Mouse (Mus musculus): ENCODE results near the gene Xylt1.

Gene Xylt1

DNA sequence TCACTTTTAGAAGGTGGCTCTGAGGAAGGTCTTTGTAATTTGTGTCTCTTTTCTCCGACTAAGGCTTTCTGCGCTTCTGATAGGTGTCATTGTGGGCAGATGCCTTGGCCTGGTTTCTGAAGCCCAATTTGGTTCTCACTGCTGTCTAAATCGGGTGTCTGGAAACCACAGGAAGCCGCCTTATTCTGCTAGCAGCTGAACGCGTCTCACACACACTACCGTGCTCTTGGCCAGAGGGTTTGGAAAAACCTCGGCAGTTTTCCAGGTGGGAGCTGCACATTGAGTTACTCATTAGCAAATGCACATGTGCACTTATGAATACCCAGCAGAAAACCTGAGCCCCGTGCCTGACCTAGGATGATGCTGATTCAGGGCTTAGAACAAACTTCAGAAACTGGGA is 52.9 kb downstream of the Xylt1 start:
- in situ Hi-C loops (cut with MboI; ENCODE audit: low sequenced_read_pairs) = no loop called here

DNA sequence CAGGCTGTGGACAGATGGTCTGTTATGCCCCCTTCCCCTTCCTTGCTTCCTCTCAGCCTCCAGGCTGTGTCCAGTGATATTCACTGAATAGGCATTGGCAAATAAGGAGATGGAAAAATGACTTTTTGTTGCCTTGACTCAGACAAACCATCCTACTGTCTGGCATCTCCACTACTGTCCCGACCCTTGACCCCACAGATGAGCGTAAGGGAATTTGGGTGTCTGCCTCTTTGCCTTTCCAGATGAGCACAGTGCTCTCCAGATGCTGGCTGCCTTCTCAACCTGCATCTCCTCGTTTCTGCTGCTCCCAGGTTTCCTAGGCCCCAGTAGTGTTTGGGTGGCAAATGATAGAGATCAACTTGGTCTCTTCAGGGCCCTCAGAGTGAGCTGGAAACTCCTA is 54.3 kb downstream of the Xylt1 start:
- in situ Hi-C loops (cut with MboI; ENCODE audit: low sequenced_read_pairs) = no loop called here

DNA sequence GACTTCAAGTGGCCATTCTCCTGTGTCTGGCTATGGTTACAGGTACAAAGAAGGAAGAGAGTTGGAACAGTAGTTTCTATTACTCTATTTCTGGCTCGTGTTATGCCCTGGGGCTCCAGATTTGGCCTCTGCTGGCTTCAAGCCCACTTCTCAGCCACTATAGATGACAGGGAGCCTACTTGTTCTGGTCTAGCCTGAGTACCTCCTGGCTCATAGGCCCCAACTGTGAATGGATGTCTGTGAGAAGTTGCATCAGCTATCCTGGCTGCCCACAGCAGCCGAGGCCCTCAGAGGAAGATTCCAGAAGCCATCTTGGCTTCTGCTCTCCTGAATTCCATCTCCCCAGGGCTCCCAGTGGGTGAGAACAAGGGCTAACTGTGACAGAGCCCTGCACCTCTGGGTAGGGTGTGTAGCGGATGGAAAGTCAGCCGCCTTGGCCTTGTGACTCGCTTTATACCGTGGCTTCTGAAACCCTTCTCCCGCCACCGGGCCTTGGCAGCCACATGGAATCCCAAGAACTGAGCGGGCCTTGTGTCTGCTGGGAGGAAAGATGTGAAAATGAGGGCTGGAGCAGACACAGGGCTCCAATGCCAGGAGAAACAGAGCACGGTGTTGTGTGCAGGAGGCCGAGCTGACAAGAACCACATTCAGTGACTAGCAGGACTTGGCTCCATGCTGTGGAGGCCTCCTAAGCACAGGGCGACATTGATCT is 55.1 kb downstream of the Xylt1 start:
- in situ Hi-C loops (cut with MboI; ENCODE audit: low sequenced_read_pairs) = no loop called here

DNA sequence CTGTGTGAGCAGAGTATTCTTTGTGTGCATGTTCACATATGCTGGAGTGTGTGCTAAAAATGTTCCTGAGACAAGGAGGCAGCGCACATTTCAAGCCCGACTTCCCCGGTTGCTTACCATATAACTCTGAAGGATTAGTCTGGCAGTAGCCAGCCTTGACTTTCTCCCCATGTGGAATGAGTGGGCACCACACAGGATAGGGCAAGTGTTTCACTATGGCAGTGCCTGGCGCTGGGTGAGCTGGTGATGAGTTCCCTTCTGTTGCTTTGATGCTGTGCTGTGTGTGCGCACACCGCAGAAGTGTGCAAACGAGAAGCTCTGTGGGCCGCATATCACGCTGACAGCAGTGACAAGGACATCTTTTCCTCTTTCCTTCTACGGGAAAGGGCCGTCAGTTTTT is 56.1 kb downstream of the Xylt1 start:
- in situ Hi-C loops (cut with MboI; ENCODE audit: low sequenced_read_pairs) = no loop called here

DNA sequence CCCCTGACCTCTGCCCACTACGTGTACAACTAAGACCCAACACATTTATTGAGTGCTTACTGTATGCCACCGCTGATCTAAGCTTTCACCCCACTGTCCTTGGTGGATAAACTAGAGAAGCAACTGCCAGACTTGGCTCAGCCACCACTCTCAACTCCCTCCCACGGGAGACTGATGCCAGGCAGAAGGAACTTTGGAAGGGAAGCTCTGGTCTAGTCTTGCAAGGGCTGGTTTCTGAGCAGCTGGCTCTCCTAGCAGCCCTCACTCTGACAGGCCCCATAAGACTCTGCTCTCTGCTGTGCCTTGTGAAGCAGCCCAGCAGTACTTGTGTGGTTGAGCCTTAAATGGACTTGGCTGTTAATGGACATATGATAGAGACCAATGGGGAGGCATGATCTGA is 60.2 kb downstream of the Xylt1 start:
- in situ Hi-C loops (cut with MboI; ENCODE audit: low sequenced_read_pairs) = no loop called here

DNA sequence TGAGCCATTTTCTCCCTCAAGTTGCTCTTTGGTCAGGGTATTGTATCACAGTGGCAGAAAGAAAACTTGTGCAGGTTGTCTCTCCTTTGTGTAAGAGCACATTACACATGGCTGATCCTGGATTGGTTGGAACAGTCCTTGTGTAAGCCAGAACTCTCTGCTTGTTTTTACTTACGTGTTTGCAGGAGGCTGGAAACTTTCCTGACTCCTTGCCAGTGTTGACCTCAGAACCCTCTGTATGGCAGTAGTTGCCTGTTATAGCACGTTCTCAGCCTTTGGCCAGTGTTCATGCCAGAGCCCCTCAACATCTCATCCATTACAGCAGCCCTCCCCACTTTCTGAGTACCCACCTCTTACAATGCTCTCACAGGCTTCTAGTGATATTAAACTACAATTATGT is 61.9 kb downstream of the Xylt1 start:
- in situ Hi-C loops (cut with MboI; ENCODE audit: low sequenced_read_pairs) = no loop called here

DNA sequence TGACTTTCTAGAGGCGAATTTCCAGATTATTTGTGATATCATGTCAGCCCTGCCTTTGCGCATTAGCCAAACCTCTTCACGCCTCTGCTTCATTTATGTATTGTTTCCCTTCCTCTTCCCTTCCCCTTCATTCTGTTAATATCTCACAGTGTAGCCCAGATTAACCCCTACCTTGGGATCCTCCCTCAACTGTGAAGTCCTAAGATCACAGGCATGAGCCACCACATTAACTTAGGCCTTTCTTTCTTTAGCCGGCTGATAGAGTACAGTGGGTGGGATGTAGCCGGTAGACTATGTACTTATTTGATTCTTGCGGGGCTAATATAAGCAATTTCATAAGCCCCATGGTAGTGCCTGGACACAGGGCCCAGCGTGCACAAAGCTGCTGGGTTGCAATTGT is 62.4 kb downstream of the Xylt1 start:
- in situ Hi-C loops (cut with MboI; ENCODE audit: low sequenced_read_pairs) = no loop called here

DNA sequence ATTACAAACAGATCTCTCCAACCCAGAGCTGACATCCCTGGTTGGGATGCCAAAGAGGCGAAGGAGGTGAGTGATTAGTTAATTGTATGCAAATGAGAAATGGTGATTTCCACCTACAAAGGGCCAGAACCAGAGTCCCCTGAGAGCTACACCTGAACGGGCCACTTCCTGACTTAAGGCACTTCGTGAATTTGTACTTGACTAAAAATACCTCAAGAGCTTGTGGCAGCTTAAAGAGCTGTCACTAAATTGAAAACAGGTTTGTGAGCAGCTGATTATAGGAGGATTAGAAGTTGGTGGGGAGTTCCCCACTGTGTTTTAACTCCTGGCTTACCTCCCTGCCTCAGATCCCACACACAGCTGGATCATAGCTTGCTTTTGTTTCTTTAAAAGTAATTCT is 64.7 kb downstream of the Xylt1 start:
- in situ Hi-C loops (cut with MboI; ENCODE audit: low sequenced_read_pairs) = no loop called here

DNA sequence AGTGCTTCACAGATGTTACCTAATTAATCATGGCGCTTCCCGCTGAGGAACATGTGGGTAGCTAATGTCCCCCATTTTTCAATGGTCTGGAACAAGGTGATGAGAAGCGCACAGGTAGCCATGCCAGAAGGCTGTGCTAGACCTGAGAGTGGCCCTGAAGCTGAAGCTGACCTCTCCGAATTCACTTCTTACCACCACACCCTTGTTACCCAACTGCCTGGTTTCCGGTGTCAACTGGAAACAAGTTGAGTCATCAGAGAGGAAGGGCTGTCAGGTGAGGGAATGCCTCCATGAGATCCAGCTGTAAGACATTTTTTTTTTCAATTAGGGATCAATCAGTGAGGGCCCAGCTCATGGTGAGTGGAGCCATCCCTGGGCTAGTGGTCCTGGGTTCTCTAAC is 68.8 kb downstream of the Xylt1 start:
- in situ Hi-C loops (cut with MboI; ENCODE audit: low sequenced_read_pairs) = no loop called here

DNA sequence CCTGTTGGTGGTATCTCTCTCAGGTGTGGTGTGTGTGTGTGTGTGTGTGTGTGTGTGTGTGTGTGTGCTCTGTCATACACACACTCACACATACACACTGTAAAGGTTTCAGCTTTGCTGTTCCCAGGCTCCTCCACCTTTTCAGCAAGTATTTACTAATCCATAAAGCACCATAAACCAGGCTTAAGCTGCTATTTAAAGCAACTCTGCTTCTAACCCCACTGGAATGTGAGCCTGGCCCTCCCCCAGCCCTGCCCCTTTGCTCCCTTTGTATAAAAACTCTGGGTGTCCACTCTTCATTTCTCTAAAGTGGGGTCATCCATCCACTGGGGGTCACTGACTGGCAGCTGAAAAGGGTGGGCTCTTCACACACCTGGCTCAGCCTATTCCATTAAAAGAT is 70.4 kb downstream of the Xylt1 start:
- in situ Hi-C loops (cut with MboI; ENCODE audit: low sequenced_read_pairs) = no loop called here

DNA sequence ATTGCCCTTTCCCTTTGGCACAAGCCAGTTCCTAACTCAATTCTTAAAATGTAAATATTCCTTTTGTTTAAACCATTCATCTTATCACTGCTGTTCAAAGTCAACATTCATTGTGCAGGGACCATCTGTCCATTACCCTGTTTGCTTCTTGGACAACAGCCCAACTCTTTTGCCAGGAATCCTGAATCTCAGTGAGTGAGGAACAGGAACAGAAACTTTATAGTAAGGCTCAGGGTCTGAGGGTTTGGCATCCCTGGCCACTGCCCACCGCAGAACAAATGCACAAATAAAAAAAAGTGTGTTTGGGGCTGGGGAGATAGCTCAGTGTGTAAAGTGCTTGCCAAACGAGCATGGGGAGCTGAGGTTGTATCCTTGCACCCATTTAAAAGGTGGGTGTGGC is 71.5 kb downstream of the Xylt1 start:
- in situ Hi-C loops (cut with MboI; ENCODE audit: low sequenced_read_pairs) = no loop called here

DNA sequence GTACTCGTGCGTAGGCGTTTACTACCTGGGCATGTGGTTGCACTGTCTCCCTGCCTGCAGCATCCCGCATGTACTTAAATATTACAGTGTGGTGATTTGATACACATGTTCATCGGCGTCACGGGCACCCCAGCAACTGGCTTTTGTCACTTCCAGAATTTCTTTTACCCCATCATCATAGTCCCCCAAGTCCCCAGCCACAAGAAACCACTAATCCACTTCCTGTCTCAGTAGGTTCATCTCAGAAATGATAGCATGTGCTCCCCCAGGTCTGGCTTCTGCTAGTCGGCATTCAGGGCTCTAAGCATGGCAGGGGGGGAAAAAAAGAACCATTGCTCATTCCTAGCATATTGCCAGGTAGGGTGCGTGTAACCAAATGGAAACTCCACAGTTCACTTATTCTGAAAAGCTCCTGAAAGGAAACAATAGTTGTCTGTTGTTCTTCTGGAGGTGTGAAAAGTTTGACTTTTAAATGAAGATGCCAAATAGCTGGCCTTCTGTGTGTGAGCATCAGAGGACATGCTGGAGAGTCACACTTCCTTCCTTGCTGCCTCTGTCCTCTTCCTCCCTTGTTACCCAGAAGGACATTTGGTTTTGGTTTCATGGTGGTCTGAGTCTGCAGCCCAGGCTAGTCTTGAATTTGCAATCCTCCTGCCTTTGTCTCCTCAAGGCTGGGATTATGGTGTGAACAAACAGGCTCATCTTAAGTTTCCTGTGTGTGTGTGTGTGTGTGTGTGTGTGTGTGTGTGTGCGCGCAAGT is 74.2 kb downstream of the Xylt1 start:
- in situ Hi-C loops (cut with MboI; ENCODE audit: low sequenced_read_pairs) = no loop called here

DNA sequence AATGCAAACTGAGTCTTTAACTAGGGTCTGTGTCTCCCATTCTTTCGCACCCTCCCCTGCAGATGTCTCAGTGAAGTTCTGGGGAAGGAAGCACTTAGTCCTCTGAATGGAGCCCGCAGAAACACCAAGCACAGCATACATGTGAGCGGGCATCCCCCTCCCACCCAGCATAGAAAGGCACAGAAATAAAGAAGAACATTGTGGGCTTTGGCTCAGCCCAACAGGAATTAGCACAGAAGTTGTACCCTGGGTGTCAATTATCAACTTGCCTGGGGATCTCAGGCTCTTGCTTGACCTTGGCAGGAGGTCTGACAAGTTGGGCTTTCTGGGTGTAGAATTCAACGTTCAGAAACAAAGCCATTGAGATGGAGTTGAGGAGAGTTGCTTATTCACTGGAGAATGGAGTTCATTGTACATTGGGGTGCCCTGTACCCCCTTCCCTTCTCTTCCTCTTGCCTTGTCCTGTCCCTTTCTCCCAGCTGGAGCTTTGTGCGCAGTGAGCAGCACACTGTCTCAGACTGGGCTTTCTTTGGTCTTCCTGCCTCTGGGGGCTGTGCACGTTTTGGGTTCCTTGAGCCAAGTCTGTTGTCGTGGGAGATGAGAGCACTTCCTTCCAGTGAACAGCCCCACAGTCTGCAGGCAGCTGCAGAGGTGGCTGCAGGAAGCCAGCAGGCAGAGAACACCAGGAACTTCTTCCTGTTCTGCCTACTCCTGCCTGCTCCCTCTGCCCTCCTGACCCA is 81.6 kb downstream of the Xylt1 start:
- in situ Hi-C loops (cut with MboI; ENCODE audit: low sequenced_read_pairs) = no loop called here

DNA sequence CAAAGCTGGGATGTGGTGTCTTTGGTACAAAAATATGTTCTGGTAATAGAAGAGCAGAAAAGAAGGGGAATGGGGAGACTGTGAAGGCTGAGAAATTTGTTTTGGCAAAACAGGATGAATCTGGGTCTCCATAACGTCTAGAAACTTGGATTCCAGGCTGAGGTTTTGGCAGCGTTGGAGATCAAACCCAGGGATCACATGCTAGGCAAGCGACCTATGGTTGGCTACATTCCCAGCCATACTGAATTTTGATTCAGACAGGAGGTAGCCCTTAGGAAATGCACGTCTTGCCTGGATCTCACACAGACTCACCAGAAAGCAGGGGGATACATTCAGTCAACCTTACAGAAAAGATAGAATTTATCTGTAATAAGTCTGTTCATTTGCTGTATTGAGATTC is 84.2 kb downstream of the Xylt1 start:
- in situ Hi-C loops (cut with MboI; ENCODE audit: low sequenced_read_pairs) = no loop called here

DNA sequence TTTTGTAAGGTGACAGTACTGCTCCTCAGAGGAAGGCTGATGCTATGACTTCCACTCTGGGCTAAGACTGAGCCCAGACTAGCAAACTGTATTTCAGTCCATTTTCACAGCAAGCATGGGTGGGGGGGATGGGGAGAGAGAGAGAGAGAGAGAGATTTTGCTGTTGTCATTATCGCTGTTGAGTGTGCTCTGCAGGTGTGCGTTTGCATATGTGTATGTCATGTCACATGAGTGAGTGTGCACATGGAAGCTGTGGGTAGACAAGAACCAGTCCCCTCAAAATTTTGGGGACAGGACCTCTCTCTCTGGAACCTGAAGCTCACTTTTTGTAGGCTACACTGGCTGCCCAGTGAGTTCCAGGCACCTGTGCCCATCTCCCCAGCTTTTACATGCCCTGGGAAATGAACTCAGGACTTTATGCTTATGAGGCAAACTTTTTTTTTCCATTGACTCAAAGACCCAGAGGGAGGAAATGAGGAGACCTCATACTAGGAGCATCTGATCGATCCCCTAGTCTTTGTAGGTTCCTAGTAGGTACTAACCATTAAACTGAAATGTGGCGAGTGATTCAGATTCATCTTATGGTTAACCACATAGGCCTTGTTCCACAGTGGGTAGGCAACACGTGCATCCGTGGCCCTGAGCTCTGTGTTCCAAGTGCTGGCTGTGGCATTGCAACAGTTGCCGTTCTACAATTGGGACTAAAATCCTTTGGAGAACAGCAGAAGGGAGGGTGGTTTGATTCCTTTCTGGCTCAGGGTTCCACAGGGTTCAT is 85.4 kb downstream of the Xylt1 start:
- in situ Hi-C loops (cut with MboI; ENCODE audit: low sequenced_read_pairs) = no loop called here

DNA sequence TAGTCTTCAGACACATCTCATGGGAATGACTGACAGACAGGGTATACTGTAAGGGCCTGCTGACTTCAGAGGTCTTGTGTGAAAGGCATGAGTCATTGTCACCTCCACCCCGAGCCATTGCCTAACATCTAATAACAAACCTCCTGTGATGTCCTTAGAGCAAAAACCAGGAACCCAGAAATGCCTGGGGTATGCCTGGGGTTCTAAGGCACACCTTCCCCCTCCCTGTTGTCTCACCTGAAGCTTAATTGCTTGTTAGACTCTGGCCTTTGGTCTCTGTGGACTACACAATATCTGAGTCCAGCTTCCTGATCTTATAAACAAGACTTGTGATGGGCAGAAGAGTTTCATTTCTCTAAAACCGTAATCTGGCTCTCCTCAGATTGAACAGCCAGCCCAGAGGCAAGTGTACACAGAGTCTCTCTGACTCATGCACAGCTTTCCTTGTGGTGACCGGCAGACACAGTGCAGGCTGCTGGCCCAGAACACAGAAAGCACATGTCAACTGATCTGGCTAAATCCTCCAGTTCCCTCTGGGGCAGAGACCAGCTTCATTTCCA is 89.5 kb downstream of the Xylt1 start:
- in situ Hi-C loops (cut with MboI; ENCODE audit: low sequenced_read_pairs) = no loop called here

DNA sequence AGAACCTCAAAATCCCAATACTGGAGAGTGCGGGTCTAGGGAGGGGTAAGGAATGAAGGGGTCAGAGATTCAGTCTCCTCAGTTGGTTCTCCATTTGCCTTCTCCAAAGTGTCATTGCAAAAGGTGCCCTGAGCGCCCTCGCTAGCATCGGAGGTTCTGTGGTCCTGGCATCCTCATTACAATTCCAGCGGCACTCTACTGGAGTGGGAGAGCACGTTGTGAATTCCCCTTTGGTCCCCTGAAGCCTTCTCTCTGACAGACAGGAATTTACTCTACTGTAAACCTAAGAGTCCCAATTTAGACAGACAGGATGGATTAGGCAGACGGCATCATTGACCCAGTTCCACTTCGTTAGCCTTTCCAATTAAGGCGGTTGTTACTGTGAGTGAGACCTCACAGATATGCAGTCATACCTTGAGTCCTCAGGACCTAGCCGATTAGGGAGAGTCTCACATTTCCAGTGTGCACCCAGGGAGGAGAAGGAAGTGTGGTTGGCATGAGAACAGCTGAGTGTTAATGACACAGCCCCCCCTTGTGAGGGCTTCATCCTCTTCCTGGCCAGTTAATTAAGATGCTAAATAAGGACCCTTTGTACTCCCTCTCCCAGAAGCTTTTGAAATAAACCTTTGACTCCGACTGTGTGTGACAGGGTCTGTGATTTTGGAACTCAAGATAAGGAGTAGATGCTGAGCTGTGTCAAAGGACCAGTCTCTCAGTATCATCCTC is 91.4 kb downstream of the Xylt1 start:
- in situ Hi-C loops (cut with MboI; ENCODE audit: low sequenced_read_pairs) = no loop called here

DNA sequence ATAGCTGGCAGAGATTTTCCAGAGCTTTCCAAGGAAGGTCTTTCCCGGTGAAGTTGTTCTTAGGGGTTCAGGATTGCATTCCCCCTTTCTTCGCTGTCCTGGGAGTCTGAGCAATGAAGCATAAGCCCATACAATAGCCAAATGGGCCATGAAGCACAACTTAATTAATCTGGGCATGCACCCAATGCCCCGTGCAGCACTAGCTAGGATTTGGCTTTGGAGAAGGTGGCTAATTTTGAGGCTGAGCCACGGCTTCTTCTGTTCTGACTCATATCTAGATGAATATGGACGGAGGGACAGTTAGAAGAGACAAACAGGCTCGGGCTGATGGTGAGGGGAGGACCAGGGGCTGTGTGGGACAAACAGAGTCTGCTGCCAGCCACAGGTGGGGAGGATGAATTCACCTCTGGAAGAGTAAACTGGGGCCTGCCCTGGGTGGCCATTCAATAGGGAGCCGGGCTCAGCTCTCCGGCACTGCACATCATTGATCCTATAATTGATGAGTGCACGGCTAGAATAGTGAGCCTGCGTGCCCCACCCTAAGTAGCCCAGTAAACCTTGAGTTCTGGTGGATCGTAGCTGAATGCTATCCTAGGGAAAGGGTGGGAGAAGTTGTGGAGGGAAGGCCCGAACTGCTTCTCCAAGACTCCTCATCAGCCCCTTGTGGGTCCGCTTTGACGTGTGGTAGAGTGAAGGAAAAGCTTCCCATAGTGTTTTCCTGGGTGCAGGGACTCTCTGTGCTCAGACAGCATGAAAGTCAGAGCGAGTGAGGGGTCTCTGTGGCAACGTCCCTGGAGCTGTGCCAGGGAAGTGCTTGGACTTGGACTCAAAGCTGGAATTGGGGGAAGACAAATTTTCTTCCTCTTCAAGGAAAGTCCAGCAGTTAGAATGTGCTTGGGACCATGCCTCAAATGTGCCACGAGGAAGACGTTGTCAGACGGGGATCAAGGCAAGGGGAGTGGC is 92.3 kb downstream of the Xylt1 start:
- in situ Hi-C loops (cut with MboI; ENCODE audit: low sequenced_read_pairs) = no loop called here

DNA sequence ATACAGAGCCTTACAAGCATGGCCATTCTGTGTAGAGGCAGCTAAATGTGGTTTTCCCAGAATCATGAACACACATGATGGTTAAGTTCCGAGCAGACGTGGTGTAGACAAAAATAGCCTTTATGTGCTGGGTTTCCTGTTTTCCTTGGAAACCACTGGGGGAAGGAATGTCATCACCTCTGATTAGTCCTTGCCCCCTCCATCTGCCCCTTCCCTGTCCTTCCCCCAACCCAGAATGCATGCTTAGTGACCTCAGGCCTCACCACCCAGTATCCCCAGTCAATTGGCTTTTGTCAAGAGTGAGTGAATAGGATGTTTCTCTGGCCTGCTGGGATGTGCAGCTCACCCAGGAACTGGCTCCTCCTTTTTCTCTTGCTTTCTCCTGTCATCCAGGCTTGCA is 93.5 kb downstream of the Xylt1 start:
- in situ Hi-C loops (cut with MboI; ENCODE audit: low sequenced_read_pairs) = no loop called here
